Mouse (Mus musculus) heart, postnatal 25 days (tissue): ENCODE measurements at regions not wholly inside any gene's neighbourhood (a gene's known extent, or its start where the extent isn't known, plus 50 kb on each side); places are given as distances from the start of the nearest gene placed in this dataset.

Source experiments
- DNase-seq: peaks from one replicate; pipeline ENCODE4 v3.0.0; 2022; ENCODE audit warnings: low spot score
- intact Hi-C: fragments of 180-260 bp; cut with DNase I; formaldehyde crosslinking; loops from one replicate; pipeline ENCODE4 v1.15.1; 2025

- DNase-seq, result peak; percentile 65
- intact Hi-C loops, result no loop called here
Observed at GRCm38 (mm10) chr4:55732006-55732405, 199.7 kb upstream of the Klf4 start.

GRCm38 (mm10) chr4:55730266-55730665 is 198.0 kb upstream of the Klf4 start:
- intact Hi-C loops, result no loop called here
- no peak for DNase-seq

DNA sequence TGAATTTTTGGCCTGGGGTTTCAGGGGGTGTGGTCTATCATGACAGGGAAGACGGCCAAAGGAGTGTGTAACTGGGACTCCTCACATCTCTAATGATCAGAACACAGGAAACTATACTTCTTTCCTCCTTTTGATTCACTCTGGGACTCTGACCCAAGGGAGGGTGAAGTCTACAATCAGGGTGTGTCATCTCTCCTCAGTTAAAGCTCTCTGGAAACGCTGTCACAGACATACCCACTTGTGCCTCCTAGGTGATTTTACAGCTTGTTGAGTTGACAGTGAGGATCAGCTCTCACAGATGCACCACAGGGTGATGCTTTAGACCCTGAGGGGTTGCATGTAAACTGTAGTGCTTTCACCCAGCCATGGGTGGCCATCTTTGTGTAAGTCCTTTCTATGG is 194.9 kb upstream of the Klf4 start:
- no peak for DNase-seq
- intact Hi-C loops, result no loop called here

GRCm38 (mm10) chr4:55726081-55726480 is 193.8 kb upstream of the Klf4 start:
- no peak for DNase-seq
- intact Hi-C loops, result no loop called here

DNA sequence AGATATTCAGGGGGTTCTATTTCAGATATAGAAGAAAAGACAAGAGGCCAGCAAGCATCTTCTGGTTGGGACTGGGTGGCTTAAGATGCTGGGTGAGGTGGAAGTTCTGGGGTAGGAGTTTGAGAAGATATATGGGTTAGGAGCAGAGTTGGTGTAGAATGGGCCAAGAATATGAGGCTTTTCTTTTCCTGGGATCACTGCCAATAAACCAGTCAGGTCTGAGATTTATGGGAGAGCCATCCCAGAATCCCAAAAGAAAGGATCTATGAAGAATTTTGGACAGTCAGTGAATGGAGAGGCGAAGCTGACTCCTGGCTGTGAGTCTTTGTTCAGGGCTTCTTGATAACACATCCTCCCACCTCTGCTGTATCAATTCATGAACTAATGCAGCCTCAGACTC is 192.0 kb upstream of the Klf4 start:
- DNase-seq, result no peak
- intact Hi-C loops, result no loop called here

- DNase-seq, result peak; percentile 49
- intact Hi-C loops, result no loop called here
Observed at GRCm38 (mm10) chr4:55723124-55723523, 190.9 kb upstream of the Klf4 start.

- no peak for DNase-seq
- intact Hi-C loops, result no loop called here
Observed at GRCm38 (mm10) chr4:55722388-55722787, 190.1 kb upstream of the Klf4 start.

DNA sequence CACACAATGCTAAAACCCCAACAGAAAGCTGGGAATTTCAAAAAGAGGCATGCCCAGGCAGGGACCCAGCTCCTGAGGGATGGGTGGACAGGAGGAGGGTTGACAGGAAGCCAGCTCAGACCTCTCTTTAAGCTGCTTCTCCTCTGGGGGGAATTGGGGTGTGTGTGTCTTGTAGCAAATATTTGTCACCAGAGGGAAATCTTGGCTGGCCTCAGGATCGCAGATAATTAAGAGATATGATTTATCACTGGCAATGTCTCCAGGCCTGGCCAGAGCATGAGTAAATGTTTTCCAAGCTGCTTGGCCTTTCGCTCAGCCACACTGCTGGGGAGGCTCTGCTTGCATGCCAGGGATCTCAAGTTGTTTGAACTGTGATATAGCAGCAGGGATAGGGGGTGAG is 189.6 kb upstream of the Klf4 start:
- DNase-seq, result no peak
- intact Hi-C loops, result no loop called here

- no peak for DNase-seq
- intact Hi-C loops, result no loop called here
Observed at GRCm38 (mm10) chr4:55718438-55718837, 186.2 kb upstream of the Klf4 start.

DNA sequence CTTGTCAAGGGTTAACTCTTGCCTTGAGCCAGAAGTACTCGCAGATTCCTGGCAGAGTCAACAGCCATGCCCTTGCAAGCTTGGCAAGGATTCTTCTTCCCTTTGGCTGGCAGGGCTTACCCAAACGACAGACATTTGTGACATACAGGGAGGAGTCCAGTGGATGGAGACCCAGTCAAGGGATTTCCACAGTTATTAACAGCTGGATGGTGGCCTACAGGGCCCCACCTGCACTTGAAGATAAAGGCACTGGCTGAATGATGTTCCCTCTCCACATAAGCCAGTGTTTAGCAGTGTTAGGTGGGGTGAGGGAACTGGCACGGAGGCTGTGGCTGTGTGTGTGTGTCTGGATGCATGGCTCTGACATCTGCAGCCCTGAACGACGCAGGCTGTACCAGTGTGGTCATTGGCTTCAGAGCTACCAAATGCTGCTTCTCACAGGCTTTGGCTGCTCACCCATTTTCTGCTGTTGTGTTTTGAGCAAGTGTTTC is 183.9 kb upstream of the Klf4 start:
- peak; percentile 50 for DNase-seq
- intact Hi-C loops, result no loop called here

GRCm38 (mm10) chr4:55711500-55712341 is 179.5 kb upstream of the Klf4 start:
- intact Hi-C loops, result no loop called here
- DNase-seq, result no peak

GRCm38 (mm10) chr4:55710476-55710875 is 178.2 kb upstream of the Klf4 start:
- no peak for DNase-seq
- intact Hi-C loops, result no loop called here

- no peak for DNase-seq
- intact Hi-C loops, result no loop called here
Observed at GRCm38 (mm10) chr4:55708808-55709207, 176.5 kb upstream of the Klf4 start.

GRCm38 (mm10) chr4:55707916-55708315 is 175.7 kb upstream of the Klf4 start:
- intact Hi-C loops, result no loop called here
- no peak for DNase-seq

DNA sequence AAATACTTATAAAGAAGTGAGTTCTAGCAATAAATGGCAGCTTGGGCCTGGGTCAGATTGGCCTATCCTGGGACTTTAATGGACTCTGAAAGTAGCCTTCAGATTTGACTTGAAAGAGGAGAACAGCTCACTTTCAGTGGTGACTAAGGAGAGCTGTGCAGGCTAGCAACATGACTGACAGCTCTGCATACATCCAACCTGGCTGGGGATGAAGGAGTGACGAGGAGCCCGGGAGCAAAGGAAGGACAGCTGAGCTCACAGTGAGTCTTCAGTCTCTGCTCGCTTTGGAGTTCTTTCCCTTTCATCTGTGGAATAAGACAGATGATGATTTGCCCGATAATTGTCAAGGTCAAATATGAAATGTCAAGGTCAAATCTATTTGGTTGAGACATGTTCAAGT is 172.7 kb upstream of the Klf4 start:
- no peak for DNase-seq
- intact Hi-C loops, result no loop called here

DNA sequence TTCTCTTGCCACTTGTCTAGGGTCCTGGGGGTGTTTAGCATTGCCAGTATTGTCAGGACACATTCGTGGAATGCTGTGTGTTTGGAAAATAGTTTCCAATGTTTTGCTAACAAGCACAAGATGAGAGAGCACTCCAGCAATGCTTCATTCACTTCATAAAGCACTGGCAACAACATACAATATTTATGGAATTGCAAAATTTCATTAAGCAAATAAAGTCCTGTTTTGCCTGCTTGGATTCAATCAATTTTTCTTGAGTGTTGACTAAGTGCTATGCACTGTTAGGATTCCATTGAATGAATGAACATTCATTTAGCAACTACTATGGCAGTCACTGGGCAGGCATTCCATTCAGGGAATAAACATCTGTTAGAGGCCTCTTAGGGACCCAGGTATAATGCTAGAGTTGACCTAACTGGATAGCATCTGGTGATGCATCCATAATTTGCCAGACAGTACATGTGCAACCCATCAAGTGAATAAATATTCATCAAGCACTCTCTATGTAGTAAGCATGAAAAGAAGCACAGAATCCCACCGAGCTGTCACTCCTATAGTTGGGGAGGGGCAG is 171.2 kb upstream of the Klf4 start:
- intact Hi-C loops, result no loop called here
- no peak for DNase-seq

DNA sequence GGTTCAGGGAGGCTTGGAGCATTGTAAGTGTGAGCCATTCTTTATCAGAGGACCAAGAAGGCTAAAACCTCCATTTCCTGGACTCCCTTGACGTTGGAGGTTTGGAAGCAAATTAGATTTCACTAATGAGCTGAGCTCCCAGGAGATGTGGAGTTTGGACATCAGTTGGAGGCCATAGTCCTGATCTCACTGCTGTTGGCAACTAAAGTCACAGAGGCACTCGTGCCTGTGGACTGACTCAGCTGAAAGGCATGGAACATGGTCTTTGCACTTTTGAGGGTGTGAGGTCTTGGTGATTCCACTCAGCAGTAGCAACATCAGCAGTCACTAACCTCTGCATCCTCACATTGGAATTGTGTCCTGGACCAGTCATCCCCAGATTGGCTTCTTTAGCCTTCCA is 169.1 kb upstream of the Klf4 start:
- DNase-seq, result peak; percentile 22
- intact Hi-C loops, result no loop called here

- DNase-seq, result no peak
- intact Hi-C loops, result loop anchor here (5.0 kb wide), 1 partner anchor 38 kb away; no protein-coding TSS in a partner anchor
Observed at GRCm38 (mm10) chr4:55699917-55700316, 167.7 kb upstream of the Klf4 start.

DNA sequence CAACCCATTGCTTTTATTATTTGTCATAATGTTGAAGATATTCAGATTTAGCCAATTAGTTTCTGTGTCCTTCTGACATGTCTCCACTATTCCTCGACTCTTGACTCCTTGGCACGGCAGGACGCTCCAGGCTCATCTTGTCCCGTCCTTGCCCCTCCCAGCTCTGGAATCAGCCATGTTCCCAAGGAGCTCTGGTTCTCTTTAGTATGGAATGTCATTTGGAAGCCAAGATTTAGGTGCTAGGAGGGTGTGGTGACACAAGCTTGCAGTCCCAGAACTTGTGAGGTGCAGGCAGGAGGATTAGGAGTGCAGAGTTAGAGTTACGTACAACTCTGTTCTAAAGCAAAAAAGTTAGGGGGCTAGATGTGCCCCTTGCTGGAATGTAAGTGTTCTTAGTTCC is 166.9 kb upstream of the Klf4 start:
- intact Hi-C loops, result loop anchor here (5.0 kb wide), 1 partner anchor 37 kb away; no protein-coding TSS in a partner anchor
- DNase-seq, result no peak

DNA sequence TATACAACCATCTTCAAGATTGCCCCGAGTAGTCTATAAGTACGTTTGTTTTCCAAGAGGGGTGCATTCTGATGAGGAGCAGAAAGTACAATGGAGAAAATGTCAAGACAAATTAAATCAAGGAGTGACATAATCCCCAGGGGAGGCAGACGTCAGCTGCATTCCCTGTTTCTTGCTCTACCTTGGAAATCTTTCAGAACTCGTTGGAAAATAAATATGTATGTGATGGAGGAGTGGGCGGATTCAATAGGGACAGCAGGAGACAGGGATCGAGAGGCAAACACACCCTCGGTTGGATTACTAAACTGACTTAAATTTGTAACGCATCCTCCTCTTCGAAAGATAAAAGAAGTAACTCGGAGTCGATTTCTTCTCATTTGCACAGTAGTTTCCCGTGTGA is 164.8 kb upstream of the Klf4 start:
- no peak for DNase-seq
- intact Hi-C loops, result loop anchor here (5.0 kb wide), 1 partner anchor 35 kb away; no protein-coding TSS in a partner anchor

DNA sequence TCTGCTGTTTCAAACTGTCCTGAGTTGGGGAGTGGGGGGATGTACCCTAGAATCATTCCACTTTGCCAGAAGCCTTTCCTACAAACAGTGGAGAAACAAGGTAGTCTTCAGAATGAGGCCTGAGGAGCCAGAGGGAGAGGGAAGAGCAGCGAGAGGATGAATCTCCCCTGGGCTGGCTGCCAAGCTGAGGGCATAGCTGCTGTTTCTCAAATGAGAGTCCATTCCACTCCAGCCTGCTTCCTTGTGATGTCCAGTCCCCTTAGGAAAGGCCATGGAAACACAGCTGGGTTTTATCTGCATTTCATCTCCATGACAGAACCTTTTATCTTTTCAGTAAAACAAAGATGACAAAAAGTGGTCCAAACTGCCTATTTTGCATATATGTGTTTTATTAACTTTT is 164.2 kb upstream of the Klf4 start:
- no peak for DNase-seq
- intact Hi-C loops, result loop anchor here (5.0 kb wide), 1 partner anchor 34 kb away; no protein-coding TSS in a partner anchor
